Mouse (Mus musculus) G1E (cell line): ENCODE measurements around the gene Scel. TPM values are rescaled to one million over a fixed set of nuclear protein-coding genes. Genes with fewer than 3 reads are reported as not detected.
"Not testable (repeated sequence)": the region's sequence is repeated elsewhere in the genome, so short reads cannot be mapped to it uniquely, and the experiment has no call there.

Experiments
- ATAC-seq: 2 replicates; pipeline ENCODE4 v1.8.0; 2016; ENCODE audit warnings: mild to moderate bottlenecking; ENCODE audit not compliant: insufficient number of reproducible peaks, poor library complexity, low FRiP score, severe bottlenecking; ENCODE audit errors: extremely low read depth
- DNase-seq: peaks from one replicate; pipeline ENCODE4 v3.0.0; 2012; ENCODE audit warnings: low spot score
- H3K27me3 ChIP-seq: 2 replicates; pipeline ENCODE4 v1.6.1; 2012; ENCODE audit warnings: mild to moderate bottlenecking, low read length, inconsistent platforms; ENCODE audit not compliant: insufficient read depth
- H3K36me3 ChIP-seq: replicated peaks from 2 replicates; pipeline ENCODE3; 2012; ENCODE audit warnings: mild to moderate bottlenecking, inconsistent platforms
- H3K4me1 ChIP-seq: 2 replicates; pipeline ENCODE4 v1.6.1; 2012; ENCODE audit warnings: low read depth, low read length, inconsistent platforms, mixed read lengths; ENCODE audit not compliant: insufficient read depth
- H3K4me3 ChIP-seq: 2 replicates; pipeline ENCODE4 v1.5.1; 2012; ENCODE audit warnings: low read depth, mild to moderate bottlenecking, inconsistent platforms, low read length, moderate library complexity, mixed read lengths
- H3K9me3 ChIP-seq: replicated peaks from 2 replicates; pipeline ENCODE4 v1.6.1; 2012; ENCODE audit warnings: inconsistent platforms
- CTCF ChIP-seq: IDR thresholded peaks from 2 replicates; pipeline ENCODE4 v1.5.1; 2012; ENCODE audit warnings: low read depth, low read length, inconsistent platforms, mixed read lengths
- GATA1 ChIP-seq: IDR thresholded peaks from 2 replicates; pipeline ENCODE4 v1.6.1; 2012; ENCODE audit warnings: borderline replicate concordance, low read length, inconsistent platforms, mixed read lengths
- GATA2 ChIP-seq: IDR thresholded peaks from 2 replicates; pipeline ENCODE4 v1.6.1; 2012; ENCODE audit warnings: low read depth, low read length, inconsistent platforms, borderline replicate concordance
- POLR2AphosphoS5 ChIP-seq: IDR thresholded peaks from 2 replicates; pipeline ENCODE4 v1.6.1; 2012; ENCODE audit warnings: low read depth, low read length, inconsistent platforms; ENCODE audit not compliant: insufficient replicate concordance
- TAL1 ChIP-seq: conservative IDR thresholded peaks from 2 replicates; pipeline ENCODE4 v1.6.1; 2012; ENCODE audit warnings: low read depth, low read length, inconsistent platforms, mixed read lengths
- polyA plus RNA-seq: library from polyadenylated mRNA; stranded (reverse); fragments of >175 nt; gene quantifications from 2 replicates; pipeline ENCODE4 v1.2.3, GENCODE M21; 2012
- total RNA-seq, 2 experiments: library from RNA; stranded (forward) in 1 of 2; stranded (reverse) in 1 of 2; fragments of 200-1000 nt in 1 of 2; fragments of >200 nt in 1 of 2; fragmentation: Nextera tagmentation in 1 of 2; gene quantifications; 2 replicates each; pipeline ENCODE4 v1.2.3; 2014 to 2017

Scel gene
- total and polyA plus RNA-seq, 3 experiments: not detected

- TF ChIP-seq GATA1 (no peak), GATA2 (no peak), CTCF (no peak), TAL1 (no peak), POLR2AphosphoS5 (no peak)
- Histone ChIP-seq H3K4me1 (peaks cover 4% of the 10 kb centered on the region), H3K4me3 (no peak overlapping the region), H3K36me3 (no peaks in the 10 kb centered on the region), H3K9me3 (no peaks in the 10 kb centered on the region), H3K27me3 (no peaks in the 10 kb centered on the region)
- DNase-seq (no peak), ATAC-seq (no peak)
Observed at GRCm38 (mm10) chr14:103475312-103475711, 37.8 kb upstream of the Scel start.

- not testable (repeated sequence) for ATAC-seq, H3K27me3 ChIP-seq, H3K9me3 ChIP-seq, H3K4me1 ChIP-seq, H3K4me3 ChIP-seq, DNase-seq, H3K36me3 ChIP-seq
Observed at GRCm38 (mm10) chr14:103476232-103476631, 36.9 kb upstream of the Scel start.

DNA sequence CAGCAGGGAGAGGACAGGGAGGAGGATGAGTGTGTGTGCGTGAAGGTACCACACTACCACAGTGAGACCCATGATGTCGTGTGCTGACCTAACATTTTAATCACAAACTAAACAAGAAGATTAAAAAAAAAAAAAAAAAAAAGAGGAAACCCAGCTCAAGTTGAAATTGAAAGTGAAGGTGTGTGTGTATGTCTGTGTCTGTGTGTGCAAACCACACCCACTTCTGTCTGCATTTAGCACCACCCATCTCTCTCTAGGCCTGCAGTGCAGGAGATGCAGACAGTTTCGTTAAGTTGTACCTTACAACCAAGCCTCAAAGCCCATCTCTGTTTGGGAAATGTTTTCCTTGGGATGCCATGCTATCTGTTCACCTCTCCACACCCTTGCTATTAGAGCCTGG lies 35.9 kb upstream of the Scel start:
- H3K4me1 ChIP-seq: peaks cover 4% of the 10 kb centered on the region
- no peak overlapping the region for H3K4me3 ChIP-seq
- H3K36me3 ChIP-seq: no peaks in the 10 kb centered on the region
- ATAC-seq (no peak), DNase-seq (no peak)
- no peaks in the 10 kb centered on the region for H3K9me3 ChIP-seq
- H3K27me3 ChIP-seq: no peaks in the 10 kb centered on the region
- no peak for TF ChIP-seq GATA1
- no peak for TF ChIP-seq POLR2AphosphoS5
- no peak for TF ChIP-seq TAL1
- no peak for TF ChIP-seq CTCF
- TF ChIP-seq GATA2: no peak

GRCm38 (mm10) chr14:103477959-103478358 lies 35.2 kb upstream of the Scel start:
- no peaks in the 10 kb centered on the region for H3K27me3 ChIP-seq
- no peak for TF ChIP-seq TAL1
- no peak for TF ChIP-seq GATA1
- no peak for TF ChIP-seq GATA2
- TF ChIP-seq POLR2AphosphoS5: no peak
- TF ChIP-seq CTCF: no peak
- H3K9me3 ChIP-seq: no peaks in the 10 kb centered on the region
- no peak overlapping the region for H3K4me3 ChIP-seq
- ATAC-seq (no peak), DNase-seq (no peak)
- peaks cover 4% of the 10 kb centered on the region for H3K4me1 ChIP-seq
- no peaks in the 10 kb centered on the region for H3K36me3 ChIP-seq

DNA sequence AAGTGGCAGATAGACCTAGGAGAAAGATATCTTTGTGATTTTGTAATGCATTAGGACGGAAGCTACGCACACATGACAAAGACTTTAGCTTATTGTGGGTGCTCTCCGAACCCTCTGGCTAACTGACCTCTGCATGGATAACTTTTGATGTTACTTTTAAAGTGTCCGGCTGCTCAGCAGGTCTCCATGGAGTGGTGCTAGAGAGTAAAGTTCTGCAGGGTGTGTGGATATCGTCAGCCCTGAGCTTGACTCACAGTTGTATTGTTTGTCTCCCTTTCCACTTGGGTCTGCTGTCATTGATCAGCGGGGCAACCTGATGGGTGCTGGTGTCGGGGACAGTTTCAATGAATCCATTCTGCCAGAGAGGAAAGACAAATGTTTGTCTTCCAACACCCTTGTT lies 33.7 kb upstream of the Scel start:
- TF ChIP-seq CTCF (no peak), GATA2 (no peak), POLR2AphosphoS5 (no peak), GATA1 (no peak), TAL1 (no peak)

DNA sequence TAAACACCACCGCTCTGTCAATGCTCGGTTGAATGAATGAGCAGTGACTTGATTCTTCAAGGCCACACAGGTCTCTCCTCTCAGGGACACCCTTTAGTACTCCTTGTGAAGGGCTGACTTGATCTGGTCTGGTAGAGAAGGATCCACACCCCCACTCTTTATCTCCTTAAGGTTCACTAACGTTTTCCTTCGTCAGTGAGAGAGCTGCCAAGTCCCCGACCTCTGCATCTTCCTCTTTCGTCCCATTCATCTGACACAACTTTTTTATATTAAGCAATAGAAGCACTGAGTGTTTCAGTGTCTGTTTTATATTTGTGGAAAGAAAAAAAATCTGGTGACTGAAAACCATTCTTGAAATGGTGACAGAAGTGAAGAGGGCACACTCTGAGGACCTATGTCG lies 31.6 kb upstream of the Scel start:
- TF ChIP-seq CTCF: no peak
- no peak for TF ChIP-seq TAL1
- no peak for ATAC-seq
- Histone ChIP-seq H3K4me3 (no peak overlapping the region), H3K36me3 (no peaks in the 10 kb centered on the region), H3K4me1 (peaks cover 4% of the 10 kb centered on the region), H3K27me3 (no peaks in the 10 kb centered on the region), H3K9me3 (0 out of 2 replicates have a peak, but pooled peaks cover 2% of the 10 kb centered on the region)
- DNase-seq: no peak

More for the DNA sequence above, 33.7 kb upstream of the Scel start:
- Histone ChIP-seq H3K9me3 (no peaks in the 10 kb centered on the region), H3K36me3 (no peaks in the 10 kb centered on the region), H3K4me3 (no peak overlapping the region), H3K27me3 (no peaks in the 10 kb centered on the region), H3K4me1 (peaks cover 4% of the 10 kb centered on the region)
- DNase-seq (no peak), ATAC-seq (no peak)

DNA sequence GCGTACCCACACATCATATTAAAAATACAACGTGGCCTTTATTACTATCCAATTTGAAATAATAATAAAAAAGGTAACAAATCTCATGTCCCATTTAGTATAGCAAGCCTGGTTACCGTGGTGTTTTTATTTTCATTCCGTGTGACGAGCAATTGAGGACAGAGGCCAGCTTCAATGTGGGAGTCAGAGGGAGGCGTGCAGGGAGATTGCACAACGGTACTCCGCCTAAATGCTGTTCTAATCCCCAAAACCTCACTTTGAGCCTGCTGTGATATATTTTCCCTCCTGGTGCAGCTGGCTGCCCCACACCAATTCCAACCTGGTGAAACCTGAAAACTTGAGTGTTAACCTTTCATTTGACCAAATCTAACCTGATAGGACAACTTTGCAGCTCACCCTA lies 27.5 kb upstream of the Scel start:
- Histone ChIP-seq H3K4me3 (no peak overlapping the region), H3K36me3 (no peaks in the 10 kb centered on the region), H3K9me3 (0 out of 2 replicates have a peak, but pooled peaks cover 2% of the 10 kb centered on the region), H3K27me3 (no peaks in the 10 kb centered on the region), H3K4me1 (no peaks in the 10 kb centered on the region)
- ATAC-seq (no peak), DNase-seq (no peak)
- TF ChIP-seq GATA2 (no peak), CTCF (no peak), GATA1 (no peak), TAL1 (no peak), POLR2AphosphoS5 (no peak)
